Mouse (Mus musculus) embryonic facial prominence, embryonic 11.5 days (tissue): Measurements from ENCODE around the gene 2900026A02Rik. TPM values are rescaled to one million over a fixed set of nuclear protein-coding genes. Genes with fewer than 3 reads are reported as not detected.

Experiments
- ATAC-seq: fragments of 200-750 bp; cut with Nextera tagmentation; replicated peaks from 2 replicates; pipeline ENCODE4 v1.8.0; 2017; ENCODE audit warnings: low read depth; ENCODE audit not compliant: insufficient number of reproducible peaks, low FRiP score, low TSS enrichment
- DNase-seq: peaks from one replicate; pipeline ENCODE4 v3.0.0-alpha.2; 2015; ENCODE audit warnings: low spot score
- H3K27ac ChIP-seq: fragments of 300-500 bp; sonication (generic); replicated peaks from 2 replicates; pipeline ENCODE4 v1.5.1; 2014; ENCODE audit warnings: mild to moderate bottlenecking, low read depth, low read length, control low read depth
- H3K27me3 ChIP-seq: fragments of 300-500 bp; sonication (generic); 2 replicates; pipeline ENCODE4 v1.6.1; 2014; ENCODE audit warnings: mild to moderate bottlenecking, low read length, moderate library complexity, mixed read lengths; ENCODE audit not compliant: control insufficient read depth, insufficient read depth
- H3K36me3 ChIP-seq: fragments of 300-500 bp; sonication (generic); replicated peaks from 2 replicates; pipeline ENCODE4 v1.6.1; 2014; ENCODE audit warnings: low read depth, mild to moderate bottlenecking, low read length, moderate library complexity, mixed read lengths; ENCODE audit not compliant: control insufficient read depth, insufficient read depth
- H3K4me1 ChIP-seq: fragments of 300-500 bp; sonication (generic); 2 replicates; pipeline ENCODE4 v1.6.1; 2014; ENCODE audit warnings: low read length, mixed read lengths; ENCODE audit not compliant: control insufficient read depth, insufficient read depth
- H3K4me2 ChIP-seq: fragments of 300-500 bp; sonication (generic); 2 replicates; pipeline ENCODE4 v1.6.1; 2014; ENCODE audit warnings: low read depth, mild to moderate bottlenecking, control low read depth, low read length, moderate library complexity
- H3K4me3 ChIP-seq: fragments of 300-500 bp; sonication (generic); 2 replicates; pipeline ENCODE4 v1.5.1; 2014; ENCODE audit warnings: low read depth, low read length, control low read depth
- H3K9ac ChIP-seq: fragments of 300-500 bp; sonication (generic); replicated peaks from 2 replicates; pipeline ENCODE4 v1.6.1; 2014; ENCODE audit warnings: mild to moderate bottlenecking, control low read depth, low read length
- H3K9me3 ChIP-seq: fragments of 300-500 bp; sonication (generic); replicated peaks from 2 replicates; pipeline ENCODE4 v1.6.1; 2016; ENCODE audit warnings: mild to moderate bottlenecking, low read length, inconsistent platforms, mixed read lengths; ENCODE audit not compliant: control insufficient read depth
- WGBS: fragments of 180-500 bp; shearing (Covaris S2); extraction: QIAGEN DNeasy Blood & Tissue Kit; methylation state at CpG from one replicate; pipeline ENCODE4 v1.1.7; 2014; 5-methylcytosine and 5-hydroxymethylcytosine counted together
- polyA plus RNA-seq: library from polyadenylated mRNA; unstranded; fragments of >200 nt; fragmentation: Nextera tagmentation; extraction: Ambion mirVana; gene quantifications from 2 replicates; pipeline ENCODE4 v1.2.1, GENCODE M21; 2014

The 2900026A02Rik gene
- polyA plus RNA-seq, 1 experiment from 2014 or later = 1.4 TPM

DNA sequence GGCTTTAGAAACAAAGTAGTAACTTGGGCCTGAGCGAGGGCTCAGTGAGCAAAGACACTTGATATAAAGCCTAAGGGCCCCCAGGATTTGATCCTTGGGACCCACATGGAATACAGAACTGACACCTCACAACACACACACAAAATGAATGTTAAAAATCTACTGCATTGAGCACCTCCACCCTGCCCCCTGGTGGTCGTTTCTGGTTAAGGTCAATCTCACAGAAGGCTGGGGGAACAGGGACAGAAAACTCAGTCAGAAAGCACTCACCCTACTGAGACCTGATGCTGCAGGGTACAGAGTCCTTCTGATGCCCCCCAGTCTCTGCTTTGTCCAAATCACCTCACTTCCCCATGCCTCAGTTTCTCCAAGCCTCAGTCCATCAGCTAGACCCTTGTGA lies 53.3 kb downstream of the 2900026A02Rik start:
- peaks cover 5% of the 10 kb centered on the region for H3K4me1 ChIP-seq
- 42% methylated on average over 2 of the region's 2 CpGs for WGBS
- H3K27me3 ChIP-seq = no peaks in the 10 kb centered on the region
- H3K4me2 ChIP-seq = no peak overlapping the region
- ATAC-seq = no peak
- no peak overlapping the region for H3K4me3 ChIP-seq
- H3K9me3 ChIP-seq = no peaks in the 10 kb centered on the region
- DNase-seq = peak; percentile 66
- no peak overlapping the region for H3K27ac ChIP-seq
- no peak overlapping the region for H3K9ac ChIP-seq
- H3K36me3 ChIP-seq = no peaks in the 10 kb centered on the region

- ATAC-seq (no peak), DNase-seq (no peak)
- no peaks in the 10 kb centered on the region for H3K36me3 ChIP-seq
- peaks cover 5% of the 10 kb centered on the region for H3K4me1 ChIP-seq
- H3K27me3 ChIP-seq = no peaks in the 10 kb centered on the region
- H3K4me2 ChIP-seq = no peak overlapping the region
- H3K4me3 ChIP-seq = no peak overlapping the region
- 37% methylated on average over 11 of the region's 11 CpGs for WGBS
- H3K27ac ChIP-seq = no peak overlapping the region
- no peaks in the 10 kb centered on the region for H3K9me3 ChIP-seq
- H3K9ac ChIP-seq = no peak overlapping the region
Measured at GRCm38 (mm10) chr5:113165481-113165880, 55.6 kb downstream of the 2900026A02Rik start.

DNA sequence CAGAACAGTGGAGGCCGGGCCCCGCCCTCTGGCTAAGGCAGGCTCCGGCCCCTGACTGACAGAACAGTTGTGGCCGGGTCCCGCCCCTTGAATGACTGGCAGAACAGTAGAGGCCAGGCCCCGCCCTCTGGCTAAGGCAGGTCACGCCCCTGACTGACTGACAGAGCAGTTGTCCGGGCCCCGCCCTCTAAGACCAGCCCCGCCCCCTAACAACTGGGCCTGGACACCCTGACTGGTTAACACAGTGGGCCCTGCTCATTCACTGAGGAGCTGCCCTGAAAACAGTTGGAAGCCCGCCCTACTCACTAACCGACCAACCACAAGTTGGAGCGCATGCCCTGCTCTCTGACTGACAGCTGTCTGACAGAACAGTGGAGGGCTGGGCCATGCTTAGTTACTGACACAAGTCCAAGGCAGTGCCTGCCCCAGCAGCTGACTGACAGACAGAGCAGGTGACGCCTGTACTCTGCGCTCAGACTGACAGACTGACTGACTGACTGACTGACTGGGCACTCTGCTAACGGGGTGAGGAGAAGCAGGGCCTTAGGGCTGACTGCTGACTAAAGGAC lies 56.1 kb downstream of the 2900026A02Rik start:
- no peak overlapping the region for H3K4me3 ChIP-seq
- H3K9me3 ChIP-seq = no peaks in the 10 kb centered on the region
- DNase-seq (peak; percentile 82), ATAC-seq (peak; percentile 88)
- peaks cover 5% of the 10 kb centered on the region for H3K4me1 ChIP-seq
- no peaks in the 10 kb centered on the region for H3K36me3 ChIP-seq
- no peak overlapping the region for H3K4me2 ChIP-seq
- no peak overlapping the region for H3K27ac ChIP-seq
- H3K27me3 ChIP-seq = no peaks in the 10 kb centered on the region
- 6% methylated on average over 16 of the region's 16 CpGs for WGBS
- no peak overlapping the region for H3K9ac ChIP-seq

- DNase-seq = peak; percentile 29
- peak; percentile 15; the same call in 1 of the 2 replicates for ATAC-seq
- Histone ChIP-seq H3K27me3 (no peaks in the 10 kb centered on the region), H3K9ac (no peak overlapping the region), H3K36me3 (no peaks in the 10 kb centered on the region), H3K9me3 (no peaks in the 10 kb centered on the region), H3K27ac (no peak overlapping the region), H3K4me2 (no peak overlapping the region), H3K4me3 (no peak overlapping the region), H3K4me1 (peaks cover 5% of the 10 kb centered on the region)
- 32% methylated on average over 9 of the region's 9 CpGs for WGBS
Measured at GRCm38 (mm10) chr5:113164448-113164847, 56.6 kb downstream of the 2900026A02Rik start.

DNA sequence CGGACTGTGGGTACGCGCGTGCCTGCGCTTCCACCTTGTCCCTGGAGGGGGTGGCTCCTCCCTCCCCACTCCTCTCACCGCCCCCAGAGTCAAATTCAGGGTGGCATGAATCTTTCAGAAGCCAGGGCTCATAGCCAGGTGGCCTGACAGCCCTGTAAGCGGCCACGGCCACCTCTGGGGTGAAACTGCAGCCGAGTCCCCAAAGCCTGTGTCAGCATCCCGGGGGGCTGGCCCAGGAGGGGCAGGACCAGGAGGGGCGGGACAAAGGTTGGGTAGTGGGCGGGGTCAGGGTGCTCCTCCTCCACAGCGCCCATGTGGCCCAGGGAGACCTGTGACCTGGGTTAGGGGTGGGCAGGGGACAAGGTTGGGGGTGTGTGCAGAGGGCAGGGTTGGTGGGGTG lies 57.9 kb downstream of the 2900026A02Rik start:
- WGBS = 5% methylated on average over 13 of the region's 13 CpGs
- 0 out of 2 replicates have a peak, but pooled peaks have one; percentile 2 for ATAC-seq
- Histone ChIP-seq H3K4me3 (peak overlapping the region; percentile 19), H3K9ac (peak overlapping the region; percentile 32), H3K27ac (no peak overlapping the region), H3K9me3 (no peaks in the 10 kb centered on the region), H3K4me1 (peaks cover 10% of the 10 kb centered on the region), H3K4me2 (peak overlapping the region; percentile 58), H3K27me3 (no peaks in the 10 kb centered on the region), H3K36me3 (no peaks in the 10 kb centered on the region)
- DNase-seq = peak; percentile 38

- Histone ChIP-seq H3K4me1 (peaks cover 14% of the 10 kb centered on the region), H3K27ac (no peak overlapping the region), H3K27me3 (no peaks in the 10 kb centered on the region), H3K9ac (peak overlapping the region; percentile 32), H3K36me3 (no peaks in the 10 kb centered on the region), H3K9me3 (no peaks in the 10 kb centered on the region), H3K4me2 (peak overlapping the region; percentile 58), H3K4me3 (peak overlapping the region; percentile 19)
- no peak for ATAC-seq
- 17% methylated on average over 8 of the region's 9 CpGs for WGBS
- DNase-seq = no peak
Measured at GRCm38 (mm10) chr5:113162699-113163098, 58.3 kb downstream of the 2900026A02Rik start.

- peaks cover 14% of the 10 kb centered on the region for H3K4me1 ChIP-seq
- WGBS = 87% methylated on average over 6 of the region's 6 CpGs
Measured at GRCm38 (mm10) chr5:113161576-113161975, 59.5 kb downstream of the 2900026A02Rik start.

GRCm38 (mm10) chr5:113160320-113160719 lies 60.7 kb downstream of the 2900026A02Rik start:
- Histone ChIP-seq H3K9ac (no peak overlapping the region), H3K4me1 (peaks cover 14% of the 10 kb centered on the region), H3K36me3 (no peaks in the 10 kb centered on the region), H3K27me3 (no peaks in the 10 kb centered on the region), H3K27ac (no peak overlapping the region), H3K4me3 (no peak overlapping the region), H3K4me2 (no peak overlapping the region), H3K9me3 (no peaks in the 10 kb centered on the region)
- 73% methylated on average over 10 of the region's 10 CpGs for WGBS
- ATAC-seq (no peak), DNase-seq (no peak)

More at GRCm38 (mm10) chr5:113161576-113161975, 59.5 kb downstream of the 2900026A02Rik start:
- no peak for DNase-seq
- Histone ChIP-seq H3K9ac (no peak overlapping the region), H3K9me3 (no peaks in the 10 kb centered on the region), H3K4me2 (no peak overlapping the region), H3K27ac (no peak overlapping the region), H3K4me3 (no peak overlapping the region), H3K36me3 (no peaks in the 10 kb centered on the region), H3K27me3 (no peaks in the 10 kb centered on the region)
- no peak for ATAC-seq
